Mouse (Mus musculus): Measurements from ENCODE around the gene Dexi.

DNA sequence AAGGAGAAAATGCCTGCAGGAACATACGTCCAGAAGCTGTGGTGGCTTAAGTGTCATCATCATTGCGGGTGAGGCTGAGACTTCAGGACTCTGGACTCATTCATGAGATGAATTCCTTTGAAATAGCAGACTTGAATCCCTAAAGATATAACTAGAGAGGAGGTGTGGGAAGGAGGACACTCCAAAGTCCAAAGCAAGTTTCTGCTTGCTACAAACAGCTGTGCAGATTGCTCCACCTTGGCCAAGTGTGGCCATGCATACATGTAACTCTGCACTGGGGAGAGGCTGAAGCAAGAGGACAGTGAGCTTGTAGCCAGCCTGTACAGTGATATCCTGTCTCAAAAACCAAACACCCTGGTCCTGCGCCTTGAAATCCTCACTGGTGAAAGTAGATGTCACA lies 70.9 kb downstream of the Dexi start:
- TF ChIP-seq POLR2A (IDR thresholded peaks at IDR 0.05; ENCODE audit: control insufficient read depth in 1 of 2, insufficient read depth in 1 of 2, low read depth in 1 of 2, low read length in 2 of 2, poor library complexity in 1 of 2): no peak
- TF ChIP-seq MAX (IDR thresholded peaks at IDR 0.05; ENCODE audit: low read length): no peak
- no peak for TF ChIP-seq MYC (IDR thresholded peaks at IDR 0.05; ENCODE audit: low read depth, low read length)
- TF ChIP-seq CTCF (IDR thresholded peaks at IDR 0.05 in 2 of 3, conservative IDR thresholded peaks at IDR 0.05 in 1 of 3; ENCODE audit: control insufficient read depth in 1 of 3, insufficient read depth in 1 of 3, low read depth in 2 of 3, low read length in 3 of 3, poor library complexity in 1 of 3, severe bottlenecking in 1 of 3): no peak
- no peak for TF ChIP-seq MXI1 (IDR thresholded peaks at IDR 0.05; ENCODE audit: low read depth, low read length)
- no peak for TF ChIP-seq MAFK (IDR thresholded peaks at IDR 0.05; ENCODE audit: borderline replicate concordance, low read depth, low read length)
- no peak for TF ChIP-seq SMC3 (IDR thresholded peaks at IDR 0.05; ENCODE audit: low read depth, low read length)
- TF ChIP-seq ZNF384 (IDR thresholded peaks at IDR 0.05; ENCODE audit: low read depth, low read length): no peak
- no peak for TF ChIP-seq MAZ (IDR thresholded peaks at IDR 0.05; ENCODE audit: low read depth, low read length)
- no peak for TF ChIP-seq KAT2A (conservative IDR thresholded peaks at IDR 0.05; ENCODE audit: low read depth, low read length)
- TF ChIP-seq NRF1 (IDR thresholded peaks at IDR 0.05; ENCODE audit: insufficient read depth, low read depth, low read length, poor library complexity, severe bottlenecking): no peak
- TF ChIP-seq EP300 (IDR thresholded peaks at IDR 0.05; ENCODE audit: low read depth in 1 of 2, low read length in 2 of 2): no peak
